Mouse (Mus musculus): ENCODE data around the gene Eppin.
"Not testable (repeated sequence)": the region's sequence is repeated elsewhere in the genome, so short reads cannot be mapped to it uniquely, and the experiment has no call there.

The Eppin gene

DNA sequence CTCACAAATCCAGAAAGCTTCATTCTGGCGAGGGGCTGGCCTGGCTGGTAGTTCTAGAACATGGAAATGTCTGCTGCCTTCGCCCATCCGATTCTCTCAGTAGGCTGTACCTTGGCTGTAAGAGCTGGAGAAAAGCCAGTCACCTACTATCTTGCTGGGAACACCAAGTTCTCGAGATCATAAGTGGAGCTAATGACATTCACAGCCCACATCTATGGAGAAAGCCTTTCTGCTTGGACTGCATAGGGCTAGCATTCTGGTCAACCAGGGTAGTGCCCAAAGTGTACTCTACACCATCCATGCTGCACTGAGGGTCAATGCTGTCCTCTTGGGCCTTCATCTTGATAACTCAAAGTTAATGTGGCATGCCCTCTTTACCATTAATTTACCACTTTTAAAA is at the start of gene Eppin:
Gene Eppin, minus strand, starts transcription at position 101 of the 400 bp plus-strand sequence.
- DNase-seq (ENCODE audit: low spot score): no peak

- no peak for DNase-seq (ENCODE audit: low spot score)
Measured at GRCm38 (mm10) chr2:164641881-164642673, 48.7 kb upstream of the Eppin start.

DNA sequence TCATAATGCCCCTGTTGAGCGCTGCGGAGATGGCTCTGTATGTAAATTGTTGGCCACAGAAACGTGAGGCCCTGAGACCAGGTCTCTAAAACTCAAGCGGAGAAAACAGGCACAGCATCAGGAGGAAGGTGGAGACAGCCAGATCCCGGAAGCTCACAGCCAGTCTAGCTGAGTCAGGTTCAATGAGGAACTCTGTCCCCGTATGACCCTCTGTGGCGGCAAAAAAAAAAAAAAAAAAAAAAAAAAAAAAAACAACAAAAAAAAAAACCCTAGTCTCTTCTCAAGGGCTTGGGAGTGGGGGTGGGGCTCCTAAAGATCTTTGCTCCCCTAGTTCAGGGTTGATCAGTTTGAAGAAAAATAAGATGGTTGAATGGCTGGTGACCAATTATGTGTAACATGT is 47.7 kb upstream of the Eppin start:
- no peak for DNase-seq (ENCODE audit: low spot score)

GRCm38 (mm10) chr2:164638696-164639095 is 45.3 kb upstream of the Eppin start, which contains the start of gene Wfdc16:
Gene Wfdc16 (minus strand): TSS chr2:164638796.
- DNase-seq (ENCODE audit: low spot score): no peak

GRCm38 (mm10) chr2:164635266-164635665 is 41.9 kb upstream of the Eppin start:
- no peak for DNase-seq (ENCODE audit: low spot score)

DNA sequence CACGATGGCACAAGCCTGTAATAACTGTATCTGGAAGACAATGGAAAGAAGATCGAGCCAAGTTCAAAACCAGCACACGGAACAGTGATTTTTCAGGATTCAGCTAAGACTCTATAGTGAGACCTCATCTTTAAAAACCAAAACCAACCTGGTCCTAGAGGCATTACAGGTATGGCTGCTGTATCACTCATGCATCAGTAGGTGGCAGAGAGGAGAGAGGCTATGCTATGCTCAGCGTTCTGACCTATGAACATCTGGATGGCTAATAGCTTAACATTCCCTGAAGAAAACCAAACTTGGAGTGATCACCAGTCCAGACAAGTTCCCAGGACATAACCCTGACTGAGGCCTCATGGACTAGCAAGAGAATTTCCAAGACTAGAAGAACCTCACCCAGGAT is 28.4 kb upstream of the Eppin start:
- no peak for DNase-seq (ENCODE audit: low spot score)

DNA sequence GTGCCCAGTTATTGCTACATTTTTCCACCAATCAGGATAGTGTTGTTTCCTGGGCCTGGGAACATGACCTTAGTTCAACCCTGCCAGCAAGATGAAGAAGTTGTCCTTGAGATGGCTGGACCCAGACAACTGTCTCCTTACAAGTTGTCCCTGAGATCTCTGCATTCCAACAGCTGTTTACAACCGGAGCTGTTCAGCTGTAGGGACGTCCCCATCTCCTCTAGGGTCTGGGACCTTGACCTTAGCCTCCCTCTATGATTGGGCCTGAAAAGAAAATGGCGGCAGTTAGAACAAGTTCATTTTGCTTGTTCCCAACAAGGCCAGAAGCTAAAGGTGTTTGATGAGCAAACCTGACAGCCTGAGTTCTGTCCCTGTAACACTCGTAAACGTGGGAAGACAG is 25.7 kb upstream of the Eppin start:
- no peak for DNase-seq (ENCODE audit: low spot score)

GRCm38 (mm10) chr2:164615386-164615785 is 22.0 kb upstream of the Eppin start:
- no peak for DNase-seq (ENCODE audit: low spot score)

GRCm38 (mm10) chr2:164613471-164613870 is 20.1 kb upstream of the Eppin start, which contains the start of the genes Wfdc6b and Wfdc8:
Gene Wfdc6b (plus strand): TSS chr2:164613522.
Gene Wfdc8 (minus strand): TSS chr2:164613626.
- not testable (repeated sequence) for DNase-seq (ENCODE audit: low spot score)

- peak; percentile 24 for DNase-seq (ENCODE audit: low spot score)
Measured at GRCm38 (mm10) chr2:164608781-164609180, 15.4 kb upstream of the Eppin start.

- no peak for DNase-seq (ENCODE audit: low spot score)
Measured at GRCm38 (mm10) chr2:164604411-164604810, 11.0 kb upstream of the Eppin start.

GRCm38 (mm10) chr2:164603482-164603881 is 10.1 kb upstream of the Eppin start:
- DNase-seq (ENCODE audit: low spot score): no peak

GRCm38 (mm10) chr2:164600179-164600578 is 6.8 kb upstream of the Eppin start:
- DNase-seq (ENCODE audit: low spot score): no peak

DNA sequence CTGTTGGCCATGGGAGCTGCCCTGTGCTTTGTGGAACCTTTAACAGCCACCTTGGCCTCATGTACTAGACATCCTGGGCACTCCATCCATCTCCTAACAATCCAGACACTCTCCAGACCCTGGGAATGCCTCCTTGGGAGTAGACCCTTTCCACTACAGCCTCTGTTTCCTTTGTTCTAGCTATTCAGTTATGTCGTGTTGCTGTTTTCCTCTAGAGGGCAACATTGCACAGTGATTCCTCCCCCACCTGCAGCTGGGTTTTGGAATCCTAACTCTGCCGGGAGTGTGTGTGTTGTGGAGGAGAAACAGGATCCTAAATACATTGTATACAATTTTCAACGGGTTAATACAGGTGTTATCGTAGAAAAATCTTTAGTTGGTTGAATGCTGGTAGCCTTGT is 1.4 kb downstream of the Eppin start:
- DNase-seq (ENCODE audit: low spot score): peak; percentile 74

- peak; percentile 38 for DNase-seq (ENCODE audit: low spot score)
Measured at GRCm38 (mm10) chr2:164585025-164585725, 8.2 kb downstream of the Eppin start, which contains the start of gene Wfdc6a. Gene Wfdc6a (minus strand): TSS chr2:164585447.

DNA sequence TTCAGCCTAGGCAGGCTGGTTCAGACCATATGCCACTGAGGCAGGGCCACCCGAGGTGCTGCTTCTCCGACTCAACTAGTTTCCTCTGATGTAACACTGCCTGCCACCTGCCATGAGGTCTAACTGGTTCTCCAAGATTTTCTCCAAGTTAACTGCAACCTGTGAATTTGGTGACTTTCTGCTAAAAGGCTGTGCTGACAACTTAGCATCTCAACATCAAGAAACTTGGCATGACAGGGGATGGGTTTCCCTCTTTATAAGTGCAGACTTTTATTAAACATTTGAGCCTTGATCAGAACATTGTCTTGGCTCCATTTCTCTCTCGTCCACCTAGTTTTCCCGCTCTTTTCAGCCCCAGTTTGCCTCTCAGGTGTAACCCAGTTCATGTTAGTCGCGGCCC is 20.0 kb downstream of the Eppin start, which contains the start of gene Spint3:
Gene Spint3, minus strand, starts transcription at position 101 of the 400 bp plus-strand sequence.
- not testable (repeated sequence) for DNase-seq (ENCODE audit: low spot score)

DNA sequence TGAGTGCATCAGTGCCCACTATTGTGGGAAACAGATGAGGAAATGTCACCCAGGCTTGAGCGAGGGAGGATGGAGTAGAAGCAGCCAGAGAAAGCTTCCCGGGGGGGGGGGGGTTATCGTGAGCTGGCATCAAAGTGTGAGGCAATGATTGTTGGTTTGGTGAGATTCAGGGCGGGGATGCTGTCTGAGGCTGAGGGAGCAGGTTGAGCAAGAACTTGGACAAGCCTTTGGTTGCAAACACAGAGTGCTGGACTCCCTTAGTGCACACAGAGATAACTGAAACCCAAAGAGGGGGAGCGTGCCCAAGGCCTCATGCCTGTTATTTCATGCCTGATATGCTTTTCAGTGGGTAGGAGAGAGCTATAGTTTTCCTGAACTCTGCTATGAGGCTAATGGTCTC is 25.9 kb downstream of the Eppin start:
- DNase-seq (ENCODE audit: low spot score): no peak

DNA sequence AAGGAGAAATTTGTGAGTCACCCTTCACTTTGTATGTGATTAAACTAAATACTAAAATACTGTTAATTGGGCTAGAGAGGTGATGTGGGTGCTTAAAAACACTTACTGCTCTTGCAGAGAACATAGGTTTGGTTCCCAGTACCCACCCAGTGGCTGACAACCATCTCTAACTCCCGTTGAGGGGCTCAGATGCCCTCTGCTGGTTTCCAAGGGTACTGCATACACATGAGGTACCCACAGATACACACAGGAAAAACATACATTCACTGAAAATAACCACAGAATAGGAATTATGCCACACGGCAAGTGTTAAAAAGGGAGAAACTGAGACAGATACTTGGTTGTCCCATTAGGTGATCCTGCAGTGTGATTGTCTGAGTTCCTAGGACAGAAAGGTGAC is 26.4 kb downstream of the Eppin start:
- DNase-seq (ENCODE audit: low spot score): no peak

- DNase-seq (ENCODE audit: low spot score): no peak
Measured at GRCm38 (mm10) chr2:164564346-164564745, 29.0 kb downstream of the Eppin start.

DNA sequence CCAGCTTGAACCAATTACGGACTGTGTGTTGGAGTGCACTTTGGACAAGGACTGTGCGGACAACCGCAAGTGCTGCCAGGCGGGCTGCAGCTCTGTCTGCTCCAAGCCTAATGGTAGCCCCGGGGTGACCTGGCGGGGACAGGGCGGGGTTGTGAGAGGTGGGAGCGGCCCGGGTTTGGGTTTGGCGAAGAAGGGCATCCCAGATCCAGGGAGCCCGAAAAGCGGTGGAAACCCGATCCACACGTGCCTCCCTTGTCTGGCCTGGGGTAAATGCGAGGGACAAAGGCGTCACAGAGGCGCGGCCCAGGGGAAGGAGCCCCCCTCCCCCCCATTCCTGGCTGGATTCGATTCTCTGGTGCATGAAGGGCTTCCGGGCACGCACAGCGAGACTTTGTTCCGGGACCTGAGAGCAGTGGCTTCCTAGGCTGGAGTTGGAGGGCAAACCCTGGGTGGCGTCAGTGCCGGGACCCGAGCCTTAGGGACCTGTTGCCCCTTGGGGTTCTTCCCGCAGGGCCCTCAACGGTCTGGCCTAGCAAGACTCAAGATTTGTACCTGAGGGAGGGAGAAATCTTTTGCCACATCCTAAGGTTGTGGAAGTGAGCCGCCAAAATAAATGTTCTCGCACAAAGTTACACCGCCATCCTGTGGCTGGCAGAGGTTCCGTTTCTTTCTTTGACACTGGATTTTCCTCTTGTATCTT is 29.9 kb downstream of the Eppin start:
- peak; percentile 9 for DNase-seq (ENCODE audit: low spot score)

- DNase-seq (ENCODE audit: low spot score): no peak
Measured at GRCm38 (mm10) chr2:164562391-164563188, 30.8 kb downstream of the Eppin start, which contains the start of gene Wfdc2. Gene Wfdc2 (plus strand): TSS chr2:164562413.
